Mouse (Mus musculus) MEL (cell line): ENCODE results near the gene Tecta. TPM values are rescaled to one million over a fixed set of nuclear protein-coding genes. Genes with fewer than 3 reads are reported as not detected.

ENCODE experiments used
- DNase-seq: peaks from one replicate; pipeline ENCODE4 v3.0.0; 2011; ENCODE audit warnings: low read depth, low spot score
- H3K27ac ChIP-seq: 2 replicates; pipeline ENCODE4 v1.5.1; 2012; ENCODE audit warnings: low read depth, mild to moderate bottlenecking, control low read depth, low read length, moderate library complexity; ENCODE audit not compliant: control insufficient read depth
- H3K27me3 ChIP-seq, 2 experiments: fragments of 150-350 bp in 1 of 2; sonication (generic) in 1 of 2; 2 replicates each; pipeline ENCODE4 v1.6.1; 2012; ENCODE audit warnings: low read length in 2 of 2, mild to moderate bottlenecking in 2 of 2, improper control_type of control experiment in 1 of 2, moderate library complexity in 1 of 2; ENCODE audit not compliant: insufficient read depth in 2 of 2, control insufficient read depth in 1 of 2
- H3K36me3 ChIP-seq, 2 experiments: 2 replicates each; pipeline ENCODE4 v1.6.1; 2012 to 2014; ENCODE audit warnings: low read length in 2 of 2, improper control_type of control experiment in 1 of 2, inconsistent platforms in 1 of 2, mild to moderate bottlenecking in 1 of 2; ENCODE audit not compliant: insufficient read depth in 2 of 2, control insufficient read depth in 1 of 2
- H3K4me1 ChIP-seq, 2 experiments: fragments of 150-350 bp in 1 of 2; sonication (generic) in 1 of 2; 2 replicates each; pipeline ENCODE4 v1.6.1; 2012; ENCODE audit warnings: low read length in 2 of 2, improper control_type of control experiment in 1 of 2, mild to moderate bottlenecking in 1 of 2; ENCODE audit not compliant: insufficient read depth in 2 of 2, control insufficient read depth in 1 of 2
- H3K4me3 ChIP-seq, 2 experiments: fragments of 150-350 bp in 1 of 2; sonication (generic) in 1 of 2; 2 replicates each; pipeline ENCODE4 v1.5.1; 2012; ENCODE audit warnings: low read depth in 2 of 2, low read length in 2 of 2, mild to moderate bottlenecking in 2 of 2, moderate library complexity in 2 of 2, control low read depth in 1 of 2, improper control_type of control experiment in 1 of 2; ENCODE audit not compliant: control insufficient read depth in 1 of 2, insufficient read depth in 1 of 2
- H3K79me2 ChIP-seq: 2 replicates; pipeline ENCODE4 v1.6.1; 2012; ENCODE audit warnings: mild to moderate bottlenecking, low read length, moderate library complexity; ENCODE audit not compliant: control insufficient read depth, poor library complexity, insufficient read depth
- H3K9ac ChIP-seq: 2 replicates; pipeline ENCODE4 v1.6.1; 2012; ENCODE audit warnings: low read depth, mild to moderate bottlenecking, control low read depth, low read length, moderate library complexity; ENCODE audit not compliant: control insufficient read depth, poor library complexity, severe bottlenecking
- H3K9me3 ChIP-seq: fragments of 150-350 bp; sonication (generic); replicated peaks from 2 replicates; pipeline ENCODE4 v1.6.1; 2012; ENCODE audit warnings: mild to moderate bottlenecking, low read length, improper control_type of control experiment, moderate library complexity; ENCODE audit not compliant: insufficient read depth
- BHLHE40 ChIP-seq: IDR thresholded peaks from 2 replicates; pipeline ENCODE4 v1.6.1; 2012; ENCODE audit warnings: low read depth, mild to moderate bottlenecking, inconsistent platforms, low read length, improper control_type of control experiment, borderline replicate concordance
- ELF1 ChIP-seq: IDR thresholded peaks from 2 replicates; pipeline ENCODE4 v1.6.1; 2014; ENCODE audit warnings: low read depth, mild to moderate bottlenecking, inconsistent platforms, low read length, improper control_type of control experiment, moderate library complexity
- EP300 ChIP-seq, 2 experiments: IDR thresholded peaks; 2 replicates each; pipeline ENCODE4 v1.6.1; 2011; ENCODE audit warnings: improper control_type of control experiment in 2 of 2, low read length in 2 of 2, low read depth in 1 of 2, mild to moderate bottlenecking in 1 of 2
- HCFC1 ChIP-seq: IDR thresholded peaks from 2 replicates; pipeline ENCODE4 v1.6.1; 2012; ENCODE audit warnings: low read depth, mild to moderate bottlenecking, inconsistent platforms, low read length, improper control_type of control experiment, moderate library complexity
- KAT2A ChIP-seq: conservative IDR thresholded peaks from 2 replicates; pipeline ENCODE4 v1.6.1; 2012; ENCODE audit warnings: low read depth, low read length, improper control_type of control experiment, inconsistent platforms
- MAFK ChIP-seq: IDR thresholded peaks from 2 replicates; pipeline ENCODE4 v1.6.1; 2011; ENCODE audit warnings: low read depth, mild to moderate bottlenecking, low read length, improper control_type of control experiment, borderline replicate concordance
- MAZ ChIP-seq: IDR thresholded peaks from 2 replicates; pipeline ENCODE4 v1.6.1; 2012; ENCODE audit warnings: low read depth, mild to moderate bottlenecking, inconsistent platforms, low read length, improper control_type of control experiment
- MEF2A ChIP-seq: IDR thresholded peaks from 2 replicates; pipeline ENCODE4 v1.6.1; 2014; ENCODE audit warnings: low read depth, mild to moderate bottlenecking, inconsistent platforms, low read length, improper control_type of control experiment; ENCODE audit not compliant: poor library complexity, insufficient replicate concordance, severe bottlenecking; ENCODE audit errors: extremely low read depth
- MYC ChIP-seq: IDR thresholded peaks from 2 replicates; pipeline ENCODE4 v1.6.1; 2011; ENCODE audit warnings: low read depth, mild to moderate bottlenecking, low read length, improper control_type of control experiment, moderate library complexity
- POLR2AphosphoS2 ChIP-seq: IDR thresholded peaks from 2 replicates; pipeline ENCODE4 v1.6.1; 2011; ENCODE audit warnings: low read length, improper control_type of control experiment
- RAD21 ChIP-seq: IDR thresholded peaks from 2 replicates; pipeline ENCODE4 v1.6.1; 2011; ENCODE audit warnings: mild to moderate bottlenecking, low read depth, low read length, improper control_type of control experiment
- RCOR1 ChIP-seq: IDR thresholded peaks from 2 replicates; pipeline ENCODE4 v1.6.1; 2012; ENCODE audit warnings: low read depth, mild to moderate bottlenecking, inconsistent platforms, low read length, improper control_type of control experiment
- SIN3A ChIP-seq: IDR thresholded peaks from 2 replicates; pipeline ENCODE4 v1.6.1; 2012; ENCODE audit warnings: low read length, improper control_type of control experiment, inconsistent platforms
- TCF12 ChIP-seq: IDR thresholded peaks from 2 replicates; pipeline ENCODE4 v1.6.1; 2014; ENCODE audit warnings: low read depth, mild to moderate bottlenecking, inconsistent platforms, low read length, improper control_type of control experiment, moderate library complexity
- USF1 ChIP-seq: IDR thresholded peaks from 2 replicates; pipeline ENCODE4 v1.6.1; 2014; ENCODE audit warnings: low read depth, mild to moderate bottlenecking, inconsistent platforms, low read length, improper control_type of control experiment, moderate library complexity
- polyA plus RNA-seq, 2 experiments: library from polyadenylated mRNA; stranded (reverse) in 1 of 2; unstranded in 1 of 2; fragments of >175 nt in 1 of 2; fragments of >200 nt in 1 of 2; gene quantifications; 2 replicates each; pipeline versions ENCODE4 v1.2.1 to v1.2.4; 2012; ENCODE audit warnings: low replicate concordance in 2 of 2, low read depth in 1 of 2; ENCODE audit not compliant: insufficient read length in 2 of 2, insufficient read depth in 1 of 2, missing spikeins in 1 of 2
- total RNA-seq: library from RNA; depleted of rRNA; stranded (reverse); fragments of 300-350 nt; gene quantifications from 2 replicates; pipeline ENCODE4 v1.2.3, GENCODE M21; 2012

Tecta gene
- total and polyA plus RNA-seq, 3 experiments = not detected

DNA sequence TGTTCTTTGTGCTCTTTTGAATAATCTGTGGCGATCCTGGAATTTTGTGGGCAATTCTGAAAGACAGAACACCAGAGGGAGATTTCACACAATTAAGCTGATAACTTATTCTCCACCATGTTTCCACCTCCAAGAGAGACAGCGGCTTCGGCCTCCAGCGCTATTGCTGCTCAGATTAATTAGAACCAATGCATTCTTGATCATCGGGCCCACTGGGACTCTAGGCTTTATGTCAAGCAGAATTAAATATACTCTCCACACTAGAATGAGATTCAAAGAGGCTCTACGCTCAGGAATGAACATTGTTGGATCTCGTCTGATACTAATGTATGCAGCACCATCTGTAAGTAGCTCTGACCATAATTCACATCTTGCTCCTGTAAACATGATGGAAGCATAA, 68.4 kb downstream of the Tecta start:
- no peak overlapping the region for H3K9ac ChIP-seq
- H3K27ac ChIP-seq = no peak overlapping the region
- no peaks in the 10 kb centered on the region; a peak in 1 of 4 replicates for H3K27me3 ChIP-seq
- TF ChIP-seq MYC (no peak), ELF1 (no peak), KAT2A (no peak), RCOR1 (no peak), MAZ (no peak), USF1 (no peak), MEF2A (no peak), MAFK (no peak), BHLHE40 (no peak)
- no peaks in the 10 kb centered on the region for H3K79me2 ChIP-seq
- no peaks in the 10 kb centered on the region for H3K4me1 ChIP-seq
- no peaks in the 10 kb centered on the region for H3K9me3 ChIP-seq
- DNase-seq = no peak
- no peak overlapping the region for H3K4me3 ChIP-seq
- no peaks in the 10 kb centered on the region for H3K36me3 ChIP-seq

DNA sequence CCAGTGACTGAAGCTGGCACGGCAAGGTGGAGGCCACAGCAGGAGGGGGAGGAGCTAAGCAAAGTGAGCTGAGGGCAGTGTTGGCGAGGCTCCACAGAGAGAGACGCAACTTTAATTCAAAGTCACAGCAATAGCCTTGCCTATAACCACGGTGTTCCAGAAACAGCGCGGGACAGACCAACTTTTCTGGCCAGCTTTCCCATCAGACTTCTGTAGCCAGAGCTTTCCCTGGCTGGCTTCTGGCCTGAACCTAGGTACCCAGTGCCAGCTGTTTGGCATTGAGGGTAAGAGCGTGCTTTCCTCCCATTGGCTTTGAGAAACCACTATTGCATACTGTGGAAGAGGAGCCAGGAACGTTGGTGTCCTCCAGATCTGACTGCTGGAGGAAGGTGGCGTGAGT, 70.0 kb downstream of the Tecta start:
- Histone ChIP-seq H3K36me3 (no peaks in the 10 kb centered on the region), H3K9me3 (no peaks in the 10 kb centered on the region), H3K4me3 (no peak overlapping the region), H3K4me1 (no peaks in the 10 kb centered on the region), H3K9ac (no peak overlapping the region), H3K27ac (no peak overlapping the region), H3K27me3 (no peaks in the 10 kb centered on the region; a peak in 1 of 4 replicates), H3K79me2 (no peaks in the 10 kb centered on the region)
- DNase-seq = no peak
- no peak for TF ChIP-seq HCFC1
- no peak for TF ChIP-seq RAD21
- no peak for TF ChIP-seq EP300 (IDR thresholded peaks at IDR 0.05; ENCODE audit: low read depth in 1 of 2, low read length in 2 of 2)
- no peak for TF ChIP-seq SIN3A
- TF ChIP-seq RCOR1 = no peak
- no peak for TF ChIP-seq KAT2A
- no peak for TF ChIP-seq USF1
- no peak for TF ChIP-seq TCF12
- no peak for TF ChIP-seq POLR2AphosphoS2
